ENCODE assay signal across 9 mouse cellular contexts in the genomic region with DNA sequence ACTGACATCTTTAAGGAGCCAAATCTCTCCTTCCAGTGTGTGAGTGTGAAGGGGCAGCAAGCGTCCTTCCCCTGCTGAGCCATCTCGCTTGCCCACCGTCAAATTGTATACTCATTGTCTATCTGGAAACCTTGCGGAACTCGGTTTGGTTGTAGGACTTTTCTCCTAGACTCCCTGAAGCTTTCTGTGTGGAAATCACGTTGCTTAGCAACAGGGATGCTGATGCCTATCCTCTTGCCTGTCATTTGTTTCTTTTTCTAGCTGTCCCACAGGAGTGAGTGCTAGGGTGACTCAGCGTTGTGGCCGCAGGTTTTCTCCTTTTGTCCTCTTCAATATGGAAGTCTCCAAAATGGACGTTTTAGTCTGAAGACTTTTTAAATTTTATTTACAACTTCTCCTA.
DNase-seq lines count a peak whose midpoint lies in the region; ATAC-seq and TF ChIP-seq lines count a peak whose summit lies in the region.
"Had no signal": no experiment of that assay in that cellular context is flagged by ENCODE, and none has a peak within 500 bp of the region (broad histone marks: within the 10 kb centered on the region; RNA-seq: fewer than 3 reads in every experiment).

No protein-coding gene starts in this region.

- H3K4me3 ChIP-seq in layer of hippocampus, adult 2 months, result no peak overlapping the region; the same call in 1 of the 2 replicates
- H3K4me3 ChIP-seq in hindbrain, embryonic 16.5 days (ENCODE audit: low read length), result no peak overlapping the region
- H3K4me3 ChIP-seq in heart, embryonic 11.5 days (ENCODE audit: low read depth, low read length), result no peak overlapping the region

- no peaks in the 10 kb centered on the region for H3K9me3 ChIP-seq in hindbrain, embryonic 16.5 days (ENCODE audit: control insufficient read depth, low read length)
- H3K9me3 ChIP-seq in heart, embryonic 11.5 days (replicated peaks; ENCODE audit: control insufficient read depth, low read length), result no peaks in the 10 kb centered on the region

- peak; percentile 79 for ATAC-seq in hindbrain, embryonic 16.5 days
- no peak for ATAC-seq in heart, embryonic 11.5 days (replicated peaks; ENCODE audit: insufficient number of reproducible peaks, low FRiP score, low TSS enrichment)

- no peak for TF ChIP-seq CTCF in layer of hippocampus, adult 2 months (conservative IDR thresholded peaks at IDR 0.05)

- 5% methylated on average over 9 of the region's 9 CpGs for WGBS in hindbrain, embryonic 16.5 days
- WGBS in heart, embryonic 11.5 days (ENCODE audit: insufficient replicate concordance), result 35% methylated on average over 9 of the region's 9 CpGs

- H3K27me3 ChIP-seq in hindbrain, embryonic 16.5 days (replicated peaks; ENCODE audit: control insufficient read depth, insufficient read depth, low read length), result no peaks in the 10 kb centered on the region
- H3K27me3 ChIP-seq in heart, embryonic 11.5 days (ENCODE audit: control insufficient read depth, insufficient read depth, low read length), result no peaks in the 10 kb centered on the region

- H3K9ac ChIP-seq in hindbrain, embryonic 16.5 days (ENCODE audit: low read depth, low read length), result no peak overlapping the region
- H3K9ac ChIP-seq in heart, embryonic 11.5 days (ENCODE audit: low read depth, low read length), result no peak overlapping the region

- H3K36me3 ChIP-seq in hindbrain, embryonic 16.5 days (ENCODE audit: control insufficient read depth, insufficient read depth, low read length), result no peaks in the 10 kb centered on the region
- no peaks in the 10 kb centered on the region for H3K36me3 ChIP-seq in heart, embryonic 11.5 days (ENCODE audit: control insufficient read depth, insufficient read depth, low read length)

- H3K27ac ChIP-seq in layer of hippocampus, adult 2 months, result no peak overlapping the region
- H3K27ac ChIP-seq in hindbrain, embryonic 16.5 days (ENCODE audit: low read depth, low read length), result no peak overlapping the region
- no peak overlapping the region for H3K27ac ChIP-seq in heart, embryonic 11.5 days (ENCODE audit: low read depth, low read length)

- H3K4me2 ChIP-seq in hindbrain, embryonic 16.5 days (ENCODE audit: low read length), result peak overlapping the region; percentile 28; the same call in 1 of the 2 replicates
- no peak overlapping the region for H3K4me2 ChIP-seq in heart, embryonic 11.5 days

- H3K4me1 ChIP-seq in hindbrain, embryonic 16.5 days (ENCODE audit: control insufficient read depth, insufficient read depth, low read depth, low read length), result peaks cover 4% of the 10 kb centered on the region; the same call in 1 of the 2 replicates
- H3K4me1 ChIP-seq in heart, embryonic 11.5 days (ENCODE audit: control insufficient read depth, insufficient read depth, low read length), result no peaks in the 10 kb centered on the region

- DNase-seq in layer of hippocampus, adult 2 months (ENCODE audit: low spot score in 2 of 2), result peak; percentile 26 to 55
- no peak for DNase-seq in layer of hippocampus, postnatal 10 days (ENCODE audit: low spot score in 2 of 2)
- peak; percentile 76 for DNase-seq in brain, adult 2 months (ENCODE audit: low read depth, low spot score)
- DNase-seq in retina, embryonic 14.5 days (ENCODE audit: low spot score), result peak; percentile 67
- DNase-seq in thymus, postnatal 4 days, result no peak
- DNase-seq: gastrocnemius, postnatal 14 days; kidney, adult 18-20 months had no signal

Comparison
In these comparisons a context has a peak if more than half of its experiments do, and no peak if none do; other contexts are left out.
1. DNase-seq: peak in layer of hippocampus, adult 2 months (2 of 2), brain, adult 2 months (single experiment) and retina, embryonic 14.5 days (single experiment); none in layer of hippocampus, postnatal 10 days (0 of 2) and thymus, postnatal 4 days (single experiment).